Mouse (Mus musculus) C2C12 (cell line): ENCODE data around the gene Tyw1.

Source experiments
- CTCF ChIP-seq: IDR thresholded peaks from one replicate; pipeline ENCODE4 v1.5.1; 2011; ENCODE audit not compliant: control insufficient read depth, insufficient read depth, insufficient read length
- MYOG ChIP-seq: IDR thresholded peaks from one replicate; pipeline ENCODE4 v1.6.1; 2011; ENCODE audit not compliant: control insufficient read depth, insufficient read length; ENCODE audit errors: extremely low read depth

GRCm38 (mm10) chr5:130292976-130293375, 37.6 kb downstream of the Tyw1 start:
- TF ChIP-seq CTCF: no peak
- TF ChIP-seq MYOG: no peak
